Mouse (Mus musculus) neural tube, embryonic 11.5 days (tissue): ENCODE measurements at regions not wholly inside any gene's neighbourhood (a gene's known extent, or its start where the extent isn't known, plus 50 kb on each side); places are given as distances from the start of the nearest gene placed in this dataset.

Experiments
- ATAC-seq: fragments of 200-750 bp; cut with Nextera tagmentation; 2 replicates; pipeline ENCODE4 v1.8.0; 2017; ENCODE audit warnings: moderate number of reproducible peaks, mild to moderate bottlenecking, moderate TSS enrichment, moderate library complexity; ENCODE audit not compliant: insufficient read depth, low FRiP score, low TSS enrichment
- DNase-seq: peaks from one replicate; pipeline ENCODE4 v3.0.0-alpha.2; 2015; ENCODE audit warnings: low spot score
- H3K27ac ChIP-seq: fragments of 300-500 bp; sonication (generic); 2 replicates; pipeline ENCODE4 v1.5.1; 2014; ENCODE audit warnings: low read depth, mild to moderate bottlenecking, low read length
- H3K27me3 ChIP-seq: fragments of 300-500 bp; sonication (generic); 2 replicates; pipeline ENCODE4 v1.6.1; 2014; ENCODE audit warnings: mild to moderate bottlenecking, low read length, mixed read lengths; ENCODE audit not compliant: control insufficient read depth, insufficient read depth
- H3K36me3 ChIP-seq: fragments of 300-500 bp; sonication (generic); 2 replicates; pipeline ENCODE4 v1.6.1; 2014; ENCODE audit warnings: mild to moderate bottlenecking, low read length, moderate library complexity, mixed read lengths; ENCODE audit not compliant: control insufficient read depth, insufficient read depth
- H3K4me1 ChIP-seq: fragments of 300-500 bp; sonication (generic); 2 replicates; pipeline ENCODE4 v1.6.1; 2014; ENCODE audit warnings: low read length, mixed read lengths; ENCODE audit not compliant: control insufficient read depth, insufficient read depth
- H3K4me2 ChIP-seq: fragments of 300-500 bp; sonication (generic); 2 replicates; pipeline ENCODE4 v1.6.1; 2014; ENCODE audit warnings: low read depth, mild to moderate bottlenecking, moderate library complexity
- H3K4me3 ChIP-seq: fragments of 300-500 bp; sonication (generic); 2 replicates; pipeline ENCODE4 v1.5.1; 2014; ENCODE audit warnings: low read depth, low read length
- H3K9ac ChIP-seq: fragments of 300-500 bp; sonication (generic); 2 replicates; pipeline ENCODE4 v1.6.1; 2014; ENCODE audit warnings: mild to moderate bottlenecking, low read length
- H3K9me3 ChIP-seq: fragments of 300-500 bp; sonication (generic); 2 replicates; pipeline ENCODE4 v1.6.1; 2016; ENCODE audit warnings: low read length; ENCODE audit not compliant: control insufficient read depth
- WGBS: fragments of 180-500 bp; shearing (Covaris S2); extraction: QIAGEN DNeasy Blood & Tissue Kit; methylation state at CpG from one replicate; pipeline ENCODE4 v1.1.7; 2014; 5-methylcytosine and 5-hydroxymethylcytosine counted together

GRCm38 (mm10) chr15:8868021-8868420 is 99.7 kb upstream of the Ranbp3l start:
- DNase-seq (no peak), ATAC-seq (no peak)
- Histone ChIP-seq H3K27ac (no peak overlapping the region), H3K9ac (no peak overlapping the region), H3K27me3 (no peaks in the 10 kb centered on the region), H3K9me3 (no peaks in the 10 kb centered on the region), H3K4me3 (no peak overlapping the region), H3K4me1 (no peaks in the 10 kb centered on the region), H3K4me2 (no peak overlapping the region), H3K36me3 (no peaks in the 10 kb centered on the region)
- WGBS, result 91% methylated on average over 2 of the region's 2 CpGs

GRCm38 (mm10) chr15:8867160-8867891 is 100.4 kb upstream of the Ranbp3l start:
- H3K9me3 ChIP-seq, result no peaks in the 10 kb centered on the region
- no peak for ATAC-seq

GRCm38 (mm10) chr15:8865089-8865933 is 102.4 kb upstream of the Ranbp3l start:
- Histone ChIP-seq H3K9me3 (no peaks in the 10 kb centered on the region), H3K27ac (no peak overlapping the region)
- DNase-seq, result no peak

More at GRCm38 (mm10) chr15:8867160-8867891, 100.4 kb upstream of the Ranbp3l start:
- no peak overlapping the region for H3K4me2 ChIP-seq
- no peaks in the 10 kb centered on the region for H3K27me3 ChIP-seq
- H3K9ac ChIP-seq, result no peak overlapping the region
- no peak for DNase-seq
- no peaks in the 10 kb centered on the region for H3K4me1 ChIP-seq
- H3K4me3 ChIP-seq, result no peak overlapping the region
- H3K36me3 ChIP-seq, result no peaks in the 10 kb centered on the region
- 55% methylated on average over 7 of the region's 7 CpGs for WGBS
- H3K27ac ChIP-seq, result no peak overlapping the region

GRCm38 (mm10) chr15:8856419-8857084 is 111.2 kb upstream of the Ranbp3l start:
- no peaks in the 10 kb centered on the region for H3K4me1 ChIP-seq
- no peaks in the 10 kb centered on the region for H3K9me3 ChIP-seq
- ATAC-seq (peak; percentile 60; the same call in 1 of the 2 replicates), DNase-seq (peak; percentile 19)
- H3K27me3 ChIP-seq, result no peaks in the 10 kb centered on the region
- H3K27ac ChIP-seq, result no peak overlapping the region
- 50% methylated on average over 11 of the region's 11 CpGs for WGBS
- no peak overlapping the region for H3K4me2 ChIP-seq
- no peaks in the 10 kb centered on the region for H3K36me3 ChIP-seq
- H3K9ac ChIP-seq, result no peak overlapping the region
- no peak overlapping the region for H3K4me3 ChIP-seq

More at GRCm38 (mm10) chr15:8865089-8865933, 102.4 kb upstream of the Ranbp3l start:
- no peaks in the 10 kb centered on the region for H3K4me1 ChIP-seq
- H3K36me3 ChIP-seq, result no peaks in the 10 kb centered on the region
- H3K9ac ChIP-seq, result no peak overlapping the region
- no peak overlapping the region for H3K4me2 ChIP-seq
- ATAC-seq, result no peak; the same call in 1 of the 2 replicates
- no peaks in the 10 kb centered on the region for H3K27me3 ChIP-seq
- no peak overlapping the region for H3K4me3 ChIP-seq
- WGBS, result 59% methylated on average over 8 of the region's 8 CpGs

- 93% methylated on average over 3 of the region's 3 CpGs for WGBS
- Histone ChIP-seq H3K4me1 (no peaks in the 10 kb centered on the region), H3K27me3 (no peaks in the 10 kb centered on the region), H3K27ac (no peak overlapping the region), H3K4me3 (no peak overlapping the region), H3K4me2 (no peak overlapping the region), H3K9me3 (no peaks in the 10 kb centered on the region), H3K36me3 (no peaks in the 10 kb centered on the region), H3K9ac (no peak overlapping the region)
- no peak for ATAC-seq
- DNase-seq, result no peak
These were observed 112.2 kb upstream of the Ranbp3l start for GRCm38 (mm10) chr15:8855511-8855910.

GRCm38 (mm10) chr15:8854336-8854735 is 113.4 kb upstream of the Ranbp3l start:
- no peak for DNase-seq
- no peak for ATAC-seq
- no peak overlapping the region for H3K9ac ChIP-seq
- no peak overlapping the region for H3K27ac ChIP-seq
- H3K4me3 ChIP-seq, result no peak overlapping the region
- H3K4me1 ChIP-seq, result no peaks in the 10 kb centered on the region
- H3K4me2 ChIP-seq, result no peak overlapping the region
- WGBS, result 67% methylated on average over 7 of the region's 7 CpGs
- no peaks in the 10 kb centered on the region for H3K36me3 ChIP-seq
- H3K9me3 ChIP-seq, result no peaks in the 10 kb centered on the region
- no peaks in the 10 kb centered on the region for H3K27me3 ChIP-seq

- WGBS, result 97% methylated on average over 1 of the region's 1 CpGs
- H3K27me3 ChIP-seq, result no peaks in the 10 kb centered on the region
- no peaks in the 10 kb centered on the region for H3K4me1 ChIP-seq
- H3K9me3 ChIP-seq, result no peaks in the 10 kb centered on the region
- no peak overlapping the region for H3K9ac ChIP-seq
- no peak overlapping the region for H3K4me3 ChIP-seq
- no peak overlapping the region for H3K4me2 ChIP-seq
- H3K36me3 ChIP-seq, result no peaks in the 10 kb centered on the region
- DNase-seq, result no peak
- H3K27ac ChIP-seq, result no peak overlapping the region
- ATAC-seq, result no peak
These were observed 116.8 kb upstream of the Ranbp3l start for GRCm38 (mm10) chr15:8850996-8851395.

GRCm38 (mm10) chr15:8849413-8849812 is 118.3 kb upstream of the Ranbp3l start:
- no peak for ATAC-seq
- no peak for DNase-seq
- Histone ChIP-seq H3K4me3 (no peak overlapping the region), H3K27me3 (no peaks in the 10 kb centered on the region), H3K27ac (no peak overlapping the region), H3K4me2 (no peak overlapping the region), H3K36me3 (no peaks in the 10 kb centered on the region), H3K4me1 (no peaks in the 10 kb centered on the region), H3K9ac (no peak overlapping the region), H3K9me3 (no peaks in the 10 kb centered on the region)
- WGBS, result 70% methylated on average over 5 of the region's 5 CpGs
